Mouse (Mus musculus): Measurements from ENCODE around the gene Runx1. TPM values are rescaled to one million over a fixed set of nuclear protein-coding genes. Genes with fewer than 3 reads are reported as not detected.

Runx1 gene
- polyA plus RNA-seq, 1 experiment from 2014 or later, result 0.59 TPM

DNA sequence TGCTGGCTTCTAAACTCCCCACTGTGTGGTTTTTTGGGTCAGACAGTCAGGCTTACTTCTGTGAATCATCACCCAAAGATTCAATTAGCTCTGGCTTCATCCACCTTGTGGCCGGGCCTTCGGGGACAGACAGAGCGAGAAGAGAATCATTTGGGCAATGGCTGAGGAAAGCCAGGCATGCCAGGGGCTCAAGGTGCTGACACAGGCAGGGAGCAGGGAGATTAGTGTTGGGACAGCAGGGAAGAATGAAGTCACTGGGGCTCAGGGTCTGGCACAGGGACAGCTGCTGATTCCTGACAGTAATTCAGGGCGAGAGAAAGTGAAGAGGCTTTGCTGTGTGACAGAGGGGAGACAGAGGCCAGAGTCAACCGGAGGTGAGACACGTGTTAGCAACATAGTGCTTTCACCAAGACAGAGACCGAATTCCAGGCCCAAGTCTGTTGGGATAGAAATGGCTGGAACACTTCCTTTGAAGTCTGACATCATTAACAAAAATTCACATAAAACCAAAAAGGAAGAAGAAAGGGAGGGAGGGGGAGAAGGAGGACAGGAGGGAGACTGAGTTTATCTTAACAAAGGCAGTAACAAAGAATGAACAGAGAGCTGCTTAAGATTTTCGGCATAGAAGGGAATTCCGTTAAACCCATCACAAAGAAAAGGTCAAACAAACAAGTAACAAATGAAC, 47.7 kb downstream of the Runx1 start:
- no peaks in the 10 kb centered on the region for H3K9me3 ChIP-seq (ENCODE audit: control insufficient read depth, low read length)
- H3K4me3 ChIP-seq (ENCODE audit: low read depth, low read length), result no peak overlapping the region
- H3K36me3 ChIP-seq (ENCODE audit: control insufficient read depth, insufficient read depth, low read length), result no peaks in the 10 kb centered on the region
- no peaks in the 10 kb centered on the region for H3K27me3 ChIP-seq (ENCODE audit: control insufficient read depth, insufficient read depth, low read length)
- ATAC-seq (ENCODE audit: low read depth), result no peak
- no peak overlapping the region for H3K27ac ChIP-seq (ENCODE audit: low read depth, low read length)
- no peak overlapping the region for H3K4me2 ChIP-seq (ENCODE audit: low read depth, low read length)
- 60% methylated on average over 9 of the region's 9 CpGs for WGBS
- no peak overlapping the region for H3K9ac ChIP-seq (replicated peaks; ENCODE audit: low read depth, low read length)
- H3K4me1 ChIP-seq (ENCODE audit: control insufficient read depth, insufficient read depth, low read length), result no peaks in the 10 kb centered on the region

DNA sequence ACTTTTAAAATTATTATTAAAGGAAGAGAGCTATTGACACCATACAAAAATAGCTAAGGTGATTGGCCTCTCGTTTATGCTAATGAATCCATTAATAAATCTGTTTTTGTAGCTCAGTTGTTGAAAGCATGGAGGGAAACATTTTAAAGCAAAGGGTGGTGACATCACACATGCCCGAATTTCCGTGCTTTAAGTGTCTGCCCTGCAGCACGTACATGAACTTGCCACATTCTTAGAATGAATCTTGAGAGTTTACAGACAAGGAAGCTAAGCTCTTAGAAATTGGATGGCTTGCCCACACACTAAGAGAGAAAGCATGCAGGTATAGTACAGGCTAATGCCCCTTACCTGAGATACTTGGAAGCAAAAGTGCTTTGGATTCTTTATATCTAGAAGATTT, 58.1 kb downstream of the Runx1 start:
- no peak overlapping the region for H3K4me3 ChIP-seq (ENCODE audit: low read depth, low read length)
- 89% methylated on average over 4 of the region's 4 CpGs for WGBS

DNA sequence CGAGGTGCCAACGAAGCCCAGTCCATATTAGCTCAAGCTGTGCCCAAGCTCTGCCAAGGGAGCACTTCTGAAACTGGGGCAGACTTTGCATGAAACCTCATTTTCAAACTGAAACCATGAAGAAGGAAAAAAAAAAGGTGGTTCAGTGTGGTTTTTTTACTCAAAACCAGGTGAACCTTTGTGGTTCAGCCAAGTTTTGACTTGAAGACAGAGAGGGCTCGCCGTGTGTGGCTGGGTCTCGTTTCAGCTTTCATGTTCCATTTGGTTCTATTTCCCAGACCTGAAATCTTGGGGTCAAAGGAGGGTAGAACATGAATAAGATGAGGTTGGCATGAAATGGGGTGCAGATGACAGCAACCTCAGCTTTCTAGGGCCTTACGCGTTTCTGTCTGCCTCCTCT, 58.5 kb downstream of the Runx1 start:
- Histone ChIP-seq H3K4me2 (ENCODE audit: low read depth, low read length) (no peak overlapping the region), H3K9me3 (ENCODE audit: control insufficient read depth, low read length) (no peaks in the 10 kb centered on the region), H3K27me3 (ENCODE audit: control insufficient read depth, insufficient read depth, low read length) (no peaks in the 10 kb centered on the region), H3K4me3 (ENCODE audit: low read depth, low read length) (no peak overlapping the region), H3K9ac (replicated peaks; ENCODE audit: low read depth, low read length) (no peak overlapping the region), H3K36me3 (ENCODE audit: control insufficient read depth, insufficient read depth, low read length) (no peaks in the 10 kb centered on the region), H3K27ac (ENCODE audit: low read depth, low read length) (no peak overlapping the region), H3K4me1 (ENCODE audit: control insufficient read depth, insufficient read depth, low read length) (no peaks in the 10 kb centered on the region)
- WGBS, result 92% methylated on average over 7 of the region's 7 CpGs
- ATAC-seq (ENCODE audit: low read depth), result no peak

More for the DNA sequence above, 58.1 kb downstream of the Runx1 start:
- no peak for ATAC-seq (ENCODE audit: low read depth)
- no peak overlapping the region for H3K27ac ChIP-seq (ENCODE audit: low read depth, low read length)
- H3K27me3 ChIP-seq (ENCODE audit: control insufficient read depth, insufficient read depth, low read length), result no peaks in the 10 kb centered on the region
- H3K4me2 ChIP-seq (ENCODE audit: low read depth, low read length), result no peak overlapping the region
- H3K4me1 ChIP-seq (ENCODE audit: control insufficient read depth, insufficient read depth, low read length), result no peaks in the 10 kb centered on the region
- no peaks in the 10 kb centered on the region for H3K36me3 ChIP-seq (ENCODE audit: control insufficient read depth, insufficient read depth, low read length)
- no peaks in the 10 kb centered on the region for H3K9me3 ChIP-seq (ENCODE audit: control insufficient read depth, low read length)
- no peak overlapping the region for H3K9ac ChIP-seq (replicated peaks; ENCODE audit: low read depth, low read length)

DNA sequence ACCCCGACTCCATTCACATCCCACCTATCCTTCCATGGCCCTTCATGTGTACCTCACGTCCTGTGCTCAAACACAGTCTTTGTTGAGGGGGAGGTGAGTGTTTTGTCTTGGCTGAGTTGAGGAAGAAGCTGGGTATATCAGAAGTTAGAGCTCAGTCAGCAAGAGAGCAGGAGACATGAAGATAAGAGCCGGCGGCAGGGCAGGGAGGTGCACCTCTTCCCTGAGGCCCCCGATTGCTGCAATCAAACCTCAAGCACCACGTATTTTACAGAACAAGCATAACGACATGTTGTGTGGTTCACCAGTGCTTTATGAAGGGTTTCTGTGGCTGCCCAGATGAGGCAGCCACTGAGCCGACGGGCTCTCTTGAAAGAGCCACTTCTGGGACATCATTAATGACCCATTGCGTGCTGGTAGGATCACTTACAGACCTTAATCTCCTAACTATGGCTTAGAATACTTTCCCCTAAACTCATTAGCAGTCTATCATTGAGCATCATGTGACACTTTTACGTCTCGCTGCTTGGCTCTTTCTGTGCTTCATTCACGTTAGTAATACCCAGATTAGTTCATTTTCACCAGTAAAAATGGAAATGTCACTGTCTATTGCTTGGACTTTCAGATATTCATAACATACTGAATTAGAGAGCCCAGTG, 61.1 kb downstream of the Runx1 start:
- Histone ChIP-seq H3K4me2 (ENCODE audit: low read depth, low read length) (no peak overlapping the region), H3K4me3 (ENCODE audit: low read depth, low read length) (no peak overlapping the region), H3K27ac (ENCODE audit: low read depth, low read length) (no peak overlapping the region), H3K27me3 (ENCODE audit: control insufficient read depth, insufficient read depth, low read length) (no peaks in the 10 kb centered on the region), H3K36me3 (ENCODE audit: control insufficient read depth, insufficient read depth, low read length) (no peaks in the 10 kb centered on the region), H3K9ac (replicated peaks; ENCODE audit: low read depth, low read length) (no peak overlapping the region), H3K9me3 (ENCODE audit: control insufficient read depth, low read length) (no peaks in the 10 kb centered on the region), H3K4me1 (ENCODE audit: control insufficient read depth, insufficient read depth, low read length) (no peaks in the 10 kb centered on the region)
- no peak for ATAC-seq (ENCODE audit: low read depth)
- WGBS, result 62% methylated on average over 13 of the region's 13 CpGs

DNA sequence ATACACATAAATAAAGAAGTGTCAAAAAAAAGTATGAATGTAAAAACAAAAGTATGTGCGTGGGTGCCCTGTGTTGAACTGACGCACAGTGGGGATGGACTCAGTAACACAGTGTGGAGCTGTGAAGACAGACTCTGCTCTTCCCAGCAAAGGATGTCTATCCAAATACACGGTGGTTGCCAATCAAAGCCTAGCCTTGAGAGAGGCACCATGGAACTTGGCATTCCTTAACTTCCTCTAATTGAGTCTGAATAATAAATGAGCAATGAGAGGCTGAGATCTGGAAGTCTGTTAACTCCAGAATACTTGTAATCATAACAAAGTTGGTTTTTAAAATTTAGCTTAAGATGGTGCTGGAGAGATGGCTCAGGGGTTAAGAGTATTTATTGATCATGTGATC, 62.3 kb downstream of the Runx1 start:
- Histone ChIP-seq H3K4me2 (ENCODE audit: low read depth, low read length) (no peak overlapping the region), H3K27ac (ENCODE audit: low read depth, low read length) (no peak overlapping the region), H3K4me1 (ENCODE audit: control insufficient read depth, insufficient read depth, low read length) (no peaks in the 10 kb centered on the region), H3K9me3 (ENCODE audit: control insufficient read depth, low read length) (no peaks in the 10 kb centered on the region), H3K36me3 (ENCODE audit: control insufficient read depth, insufficient read depth, low read length) (no peaks in the 10 kb centered on the region), H3K27me3 (ENCODE audit: control insufficient read depth, insufficient read depth, low read length) (no peaks in the 10 kb centered on the region), H3K9ac (replicated peaks; ENCODE audit: low read depth, low read length) (no peak overlapping the region), H3K4me3 (ENCODE audit: low read depth, low read length) (no peak overlapping the region)
- ATAC-seq (ENCODE audit: low read depth), result no peak
- WGBS, result 91% methylated on average over 3 of the region's 3 CpGs

DNA sequence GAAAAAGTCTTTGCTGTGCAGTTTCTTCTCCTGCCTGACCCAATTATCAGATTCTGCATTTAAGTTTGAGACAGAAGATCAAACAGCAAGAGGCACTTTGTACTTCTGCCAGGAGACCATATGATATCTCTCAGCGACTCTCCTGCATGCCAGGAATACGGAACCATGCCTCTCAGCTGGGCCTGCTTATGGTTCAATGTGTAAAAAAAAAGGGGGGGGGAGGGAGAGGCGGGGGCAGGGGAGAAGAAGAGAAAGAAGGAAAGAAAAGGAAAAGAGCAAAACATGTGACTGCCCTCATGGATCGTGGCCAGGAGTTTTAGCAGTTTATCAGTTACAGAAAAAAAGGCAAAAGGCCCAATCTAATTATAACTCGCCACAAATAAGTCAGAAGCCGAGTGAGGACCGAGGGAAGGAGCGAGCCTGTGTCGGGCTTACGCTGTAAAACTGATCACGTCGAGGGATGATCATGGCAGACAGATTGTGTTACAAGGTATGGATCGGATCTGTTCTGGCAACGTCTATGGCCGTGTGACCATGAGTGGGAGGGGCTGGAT, 63.9 kb downstream of the Runx1 start:
- Histone ChIP-seq H3K27ac (ENCODE audit: low read depth, low read length) (no peak overlapping the region), H3K9ac (replicated peaks; ENCODE audit: low read depth, low read length) (no peak overlapping the region), H3K36me3 (ENCODE audit: control insufficient read depth, insufficient read depth, low read length) (no peaks in the 10 kb centered on the region), H3K9me3 (ENCODE audit: control insufficient read depth, low read length) (no peaks in the 10 kb centered on the region), H3K4me2 (ENCODE audit: low read depth, low read length) (no peak overlapping the region), H3K4me1 (ENCODE audit: control insufficient read depth, insufficient read depth, low read length) (no peaks in the 10 kb centered on the region), H3K4me3 (ENCODE audit: low read depth, low read length) (no peak overlapping the region), H3K27me3 (ENCODE audit: control insufficient read depth, insufficient read depth, low read length) (no peaks in the 10 kb centered on the region)
- no peak for ATAC-seq (ENCODE audit: low read depth)
- 76% methylated on average over 15 of the region's 15 CpGs for WGBS

DNA sequence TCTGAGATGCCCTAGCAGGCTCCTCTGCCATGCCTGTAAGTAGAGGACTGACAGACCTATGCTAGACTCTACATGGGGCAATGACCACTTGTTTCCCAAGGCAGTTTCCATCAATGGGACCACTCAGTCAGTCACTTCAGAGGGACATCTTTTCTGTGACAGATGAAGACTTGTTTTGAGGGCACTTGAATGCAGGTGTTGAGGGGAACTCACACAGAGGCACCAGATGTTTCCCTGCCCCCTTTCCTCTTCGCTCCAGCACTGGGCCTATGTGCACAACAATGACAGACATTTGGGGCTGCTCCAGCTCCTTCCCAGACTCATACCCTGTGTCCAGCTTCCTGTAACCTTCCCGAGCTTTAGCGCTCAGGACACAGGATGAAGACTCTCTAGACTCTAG, 65.9 kb downstream of the Runx1 start:
- H3K4me3 ChIP-seq (ENCODE audit: low read depth, low read length), result no peak overlapping the region
- ATAC-seq (ENCODE audit: low read depth), result no peak
- H3K27ac ChIP-seq (ENCODE audit: low read depth, low read length), result no peak overlapping the region
- H3K36me3 ChIP-seq (ENCODE audit: control insufficient read depth, insufficient read depth, low read length), result no peaks in the 10 kb centered on the region
- 92% methylated on average over 3 of the region's 3 CpGs for WGBS
- no peak overlapping the region for H3K9ac ChIP-seq (replicated peaks; ENCODE audit: low read depth, low read length)
- H3K27me3 ChIP-seq (ENCODE audit: control insufficient read depth, insufficient read depth, low read length), result no peaks in the 10 kb centered on the region
- no peaks in the 10 kb centered on the region for H3K9me3 ChIP-seq (ENCODE audit: control insufficient read depth, low read length)
- H3K4me2 ChIP-seq (ENCODE audit: low read depth, low read length), result no peak overlapping the region
- H3K4me1 ChIP-seq (ENCODE audit: control insufficient read depth, insufficient read depth, low read length), result no peaks in the 10 kb centered on the region

DNA sequence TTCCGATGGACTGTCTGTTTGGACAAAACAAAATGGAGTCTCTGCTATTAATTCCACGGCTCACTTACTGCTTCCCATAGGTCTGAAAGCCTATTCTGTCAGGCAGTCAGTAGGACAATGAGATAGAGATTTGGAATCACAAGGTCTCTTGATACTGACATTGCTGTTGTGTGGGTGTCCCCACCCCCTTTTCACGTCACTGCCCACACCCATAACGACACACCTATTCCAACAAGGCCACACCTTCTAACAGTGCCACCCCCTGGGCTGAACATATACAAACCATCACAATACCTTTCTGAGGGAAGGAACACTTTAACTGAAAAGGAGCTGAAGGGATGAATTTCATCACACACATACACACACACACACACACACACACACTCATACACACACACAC, 68.4 kb downstream of the Runx1 start:
- Histone ChIP-seq H3K4me3 (ENCODE audit: low read depth, low read length) (no peak overlapping the region), H3K27ac (ENCODE audit: low read depth, low read length) (no peak overlapping the region), H3K9me3 (ENCODE audit: control insufficient read depth, low read length) (no peaks in the 10 kb centered on the region), H3K4me1 (ENCODE audit: control insufficient read depth, insufficient read depth, low read length) (no peaks in the 10 kb centered on the region), H3K27me3 (ENCODE audit: control insufficient read depth, insufficient read depth, low read length) (no peaks in the 10 kb centered on the region), H3K36me3 (ENCODE audit: control insufficient read depth, insufficient read depth, low read length) (no peaks in the 10 kb centered on the region), H3K9ac (replicated peaks; ENCODE audit: low read depth, low read length) (no peak overlapping the region), H3K4me2 (ENCODE audit: low read depth, low read length) (no peak overlapping the region)
- no peak for ATAC-seq (ENCODE audit: low read depth)
- 81% methylated on average over 4 of the region's 4 CpGs for WGBS

DNA sequence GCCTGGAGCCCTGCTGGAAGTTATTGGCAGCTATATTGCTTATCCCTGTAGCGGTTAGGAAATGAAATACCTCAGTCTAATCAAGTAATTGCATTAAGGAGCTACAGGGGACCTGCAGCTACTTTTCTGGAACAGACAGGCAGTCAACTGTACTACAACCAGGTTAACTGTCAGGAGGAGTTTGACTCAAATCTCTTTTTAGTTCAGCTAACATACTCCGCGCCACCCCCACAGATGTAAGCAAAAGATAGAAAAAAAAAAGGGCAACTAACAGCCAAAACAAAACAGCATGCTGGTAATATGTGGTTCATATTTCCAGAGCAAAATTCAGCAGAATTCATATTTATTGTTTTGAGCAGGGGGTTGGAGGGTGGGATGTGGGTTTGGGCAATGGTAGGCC, 72.0 kb downstream of the Runx1 start:
- no peaks in the 10 kb centered on the region for H3K27me3 ChIP-seq (ENCODE audit: control insufficient read depth, insufficient read depth, low read length)
- no peak overlapping the region for H3K4me2 ChIP-seq (ENCODE audit: low read depth, low read length)
- H3K9me3 ChIP-seq (ENCODE audit: control insufficient read depth, low read length), result no peaks in the 10 kb centered on the region
- H3K9ac ChIP-seq (replicated peaks; ENCODE audit: low read depth, low read length), result no peak overlapping the region
- no peak overlapping the region for H3K27ac ChIP-seq (ENCODE audit: low read depth, low read length)
- no peaks in the 10 kb centered on the region for H3K4me1 ChIP-seq (ENCODE audit: control insufficient read depth, insufficient read depth, low read length)
- ATAC-seq (ENCODE audit: low read depth), result no peak
- no peak overlapping the region for H3K4me3 ChIP-seq (ENCODE audit: low read depth, low read length)
- WGBS, result 88% methylated on average over 3 of the region's 3 CpGs
- H3K36me3 ChIP-seq (ENCODE audit: control insufficient read depth, insufficient read depth, low read length), result no peaks in the 10 kb centered on the region
